Comparison of ENCODE assay signal across 11 mouse cellular contexts in the genomic region with DNA sequence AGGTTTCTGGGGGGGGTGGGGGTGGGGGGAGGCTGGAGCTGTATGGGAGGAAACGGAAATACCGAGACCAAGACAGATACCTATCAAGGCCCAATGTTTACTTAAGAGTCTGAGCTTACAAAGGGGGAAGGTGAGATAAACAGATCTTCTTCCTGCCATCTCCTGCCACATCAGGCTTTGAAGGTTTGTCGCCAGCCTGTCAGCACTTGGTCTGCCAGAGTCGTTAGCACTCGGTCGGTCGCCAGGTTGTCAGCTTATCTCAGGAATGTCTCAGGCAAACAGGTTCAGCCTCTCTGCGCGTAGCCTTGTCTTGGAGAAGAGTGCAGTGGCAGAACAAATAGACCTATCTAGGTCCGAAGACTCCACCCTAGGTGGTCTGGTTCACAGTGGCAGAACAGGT. TPM values are rescaled to one million over a fixed set of nuclear protein-coding genes. Genes with fewer than 3 reads are reported as not detected.
DNase-seq lines count a peak whose midpoint lies in the region; ATAC-seq and TF ChIP-seq lines count a peak whose summit lies in the region.
"Had no signal": no experiment of that assay in that cellular context is flagged by ENCODE, and none has a peak within 500 bp of the region (broad histone marks: within the 10 kb centered on the region; RNA-seq: fewer than 3 reads in every experiment).

No protein-coding gene starts in this region.

- no peak overlapping the region for H3K27ac ChIP-seq in gastrocnemius, adult 2 months
- H3K27ac ChIP-seq: hindbrain, embryonic 15.5 days had no signal

- DNase-seq in gastrocnemius, adult 2 months: peak; percentile 8
- DNase-seq in gastrocnemius, postnatal 14 days: no peak
- DNase-seq in 416B (ENCODE audit: low read depth): peak; percentile 90
- peak; percentile 16 for DNase-seq in lung, postnatal 14 days
- no peak for DNase-seq in ovary, postnatal 36 days (ENCODE audit: low spot score)
- DNase-seq in layer of hippocampus, adult 18-20 months (ENCODE audit: low spot score in 2 of 2): no peak
- DNase-seq in layer of hippocampus, adult 11-12 months (ENCODE audit: low spot score): no peak

- no peak overlapping the region for H3K4me3 ChIP-seq in gastrocnemius, adult 2 months
- H3K4me3 ChIP-seq: hindbrain, embryonic 15.5 days; megakaryocyte, embryonic 14.5 days had no signal

- TF ChIP-seq CTCF in gastrocnemius, adult 2 months (IDR thresholded peaks at IDR 0.05): no peak

- peak; percentile 69 for ATAC-seq in inflammation-experienced regulatory T-cells, adult 6 months

- intact Hi-C loops in gastrocnemius, adult 2 months (cut with DNase I): no loop called here
- intact Hi-C loops in gastrocnemius, postnatal 14 days (cut with DNase I; ENCODE audit: low total_unique reads): no loop called here

RNA-seq across cellular contexts. Expression of gene Fcgr3, which starts 4.3 kb away (rescaled TPM):
- 1 to 10 TPM; 1.8 to 4.3 TPM for total RNA-seq in gastrocnemius, adult 2 months (2021)
- 1 to 10 TPM; 7.0 to 7.4 TPM for total RNA-seq in gastrocnemius, postnatal 14 days (2021)
- 1 to 10 TPM in 1 of 3 experiments, under 1 TPM in 1, not detected in 1; 0.98 to 1.5 TPM for polyA plus RNA-seq in inflammation-experienced regulatory T-cells, adult 6 months (2017; shearing (Covaris generic))
- 10 to 100 TPM in 1 of 2 experiments, 1 to 10 TPM in 1; 9.9 to 12.5 TPM for total RNA-seq in layer of hippocampus, adult 18-20 months (2021)

RNA-seq across cellular contexts. Expression of gene Fcgr4, which starts 41.7 kb away (rescaled TPM):
- total RNA-seq in gastrocnemius, adult 2 months (2021): not detected
- not detected for total RNA-seq in gastrocnemius, postnatal 14 days (2021)
- polyA plus RNA-seq in inflammation-experienced regulatory T-cells, adult 6 months (2017; shearing (Covaris generic)): not detected
- under 1 TPM in 1 of 2 experiments, not detected in 1; 0.25 TPM for total RNA-seq in layer of hippocampus, adult 18-20 months (2021)
- polyA plus RNA-seq: neural tube, embryonic 14.5 days had no signal

RNA-seq across cellular contexts. Expression of gene Cfap126, which starts 53.3 kb away (rescaled TPM):
- 1 to 10 TPM in 1 of 2 experiments, under 1 TPM in 1; 0.75 to 1.8 TPM for total RNA-seq in gastrocnemius, adult 2 months (2021)
- under 1 TPM; 0.72 to 0.73 TPM for total RNA-seq in gastrocnemius, postnatal 14 days (2021)
- polyA plus RNA-seq in inflammation-experienced regulatory T-cells, adult 6 months (2017; shearing (Covaris generic)): 1 to 10 TPM; 3.2 to 7.6 (median 6.6) TPM
- 1 to 10 TPM; 1.5 to 2.0 TPM for total RNA-seq in layer of hippocampus, adult 18-20 months (2021)

Comparison
In these comparisons a context has a peak if more than half of its experiments do, and no peak if none do; other contexts are left out.
1. DNase-seq: peak in gastrocnemius, adult 2 months (single experiment), 416B (single experiment) and lung, postnatal 14 days (single experiment); none in gastrocnemius, postnatal 14 days (single experiment), ovary, postnatal 36 days (single experiment), layer of hippocampus, adult 18-20 months (0 of 2) and layer of hippocampus, adult 11-12 months (single experiment).